Mouse (Mus musculus) heart, adult 2 months (tissue): Measurements from ENCODE around the gene Gm32742.

Experiments
- CTCF ChIP-seq: fragments of 200-600 bp; IDR thresholded peaks from 2 replicates; pipeline ENCODE4 v1.8.1; 2022; ENCODE audit warnings: antibody characterized with exemption, mild to moderate bottlenecking, moderate library complexity
- EP300 ChIP-seq: fragments of 200-500 bp; IDR thresholded peaks from 2 replicates; pipeline ENCODE4 v1.6.1; 2011; ENCODE audit warnings: low read depth, low read length, control low read depth; ENCODE audit not compliant: insufficient read depth
- POLR2A ChIP-seq: fragments of 200-500 bp; IDR thresholded peaks from 2 replicates; pipeline ENCODE4 v1.6.1; 2011; ENCODE audit warnings: mild to moderate bottlenecking, low read depth, low read length, control low read depth; ENCODE audit not compliant: insufficient read depth

- TF ChIP-seq CTCF (peak; percentile 10; the same call in 1 of the 2 replicates), EP300 (no peak), POLR2A (no peak)
Measured at GRCm38 (mm10) chr9:51144218-51144617, 21.1 kb downstream of the Gm32742 start.
